Mouse (Mus musculus) left cerebral cortex, adult 9 months (tissue): ENCODE results near the gene Tssc4.

ENCODE experiments used
- DNase-seq, 2 experiments: peaks; one replicate each; pipeline ENCODE4 v3.0.0; 2022; ENCODE audit warnings: low spot score in 2 of 2

Gene Tssc4

GRCm38 (mm10) chr7:143068882-143069591 lies at the start of gene Tssc4:
Gene Tssc4 (plus strand): TSS chr7:143069249.
- DNase-seq = peak; percentile 99

GRCm38 (mm10) chr7:143020040-143020439 lies 49.0 kb upstream of the Tssc4 start:
- no peak for DNase-seq

DNA sequence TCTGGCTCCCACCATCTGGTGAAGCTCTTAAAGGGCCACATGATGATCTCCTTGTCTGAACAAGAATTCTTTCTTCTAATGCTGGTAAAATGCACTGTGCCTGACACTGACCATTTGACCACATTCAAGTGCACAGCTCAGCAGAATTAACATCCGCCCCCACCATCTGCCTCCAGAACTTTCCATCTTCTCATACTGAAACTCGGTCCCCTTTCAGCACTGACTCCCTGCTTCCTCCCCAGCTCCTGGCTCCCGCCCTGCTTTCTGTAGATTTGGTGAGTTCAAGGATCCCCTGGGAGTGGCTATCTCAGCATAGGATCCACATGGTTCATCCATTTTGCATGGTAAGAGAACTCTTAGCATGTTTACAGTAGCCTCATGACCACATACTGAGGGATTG lies 48.3 kb upstream of the Tssc4 start:
- no peak for DNase-seq

DNA sequence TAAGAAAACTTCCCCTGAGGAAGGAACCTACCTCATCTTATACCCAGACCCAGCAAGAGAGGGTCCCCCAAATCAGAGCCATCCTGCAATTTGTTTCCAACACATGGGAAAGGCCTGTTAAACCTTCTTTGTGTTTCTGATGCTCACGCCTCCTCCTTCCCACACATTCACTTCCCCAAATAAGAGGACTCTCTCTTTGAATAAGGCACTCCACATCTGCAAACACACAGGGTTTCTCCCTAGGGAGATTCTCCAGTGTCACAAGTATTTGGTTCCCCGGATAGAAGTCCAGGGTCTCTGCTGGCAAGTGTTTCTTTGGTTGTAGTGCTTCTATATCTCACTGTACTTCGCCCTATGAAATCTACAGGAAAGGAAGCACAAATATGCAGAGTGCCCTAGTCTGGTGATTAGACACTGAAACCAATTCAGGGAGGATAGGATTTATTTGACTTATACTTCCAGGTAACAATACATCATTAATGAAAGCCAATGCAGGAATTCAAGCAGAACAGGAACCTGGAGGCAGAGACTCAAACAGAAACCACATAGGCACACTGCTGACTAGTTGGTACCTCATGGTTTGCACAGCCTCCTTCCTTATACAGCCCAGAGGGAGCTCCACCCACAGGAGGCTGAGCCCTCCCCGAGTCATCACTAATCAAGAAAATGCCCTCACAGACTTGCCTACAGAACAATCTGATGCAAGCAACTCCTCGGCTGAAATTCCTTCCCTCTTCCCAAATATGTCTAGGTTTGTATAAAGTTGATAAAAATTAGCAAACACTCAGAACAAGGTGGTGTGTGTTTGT lies 47.5 kb upstream of the Tssc4 start:
- no peak for DNase-seq

GRCm38 (mm10) chr7:143023499-143023898 lies 45.5 kb upstream of the Tssc4 start:
- no peak for DNase-seq

DNA sequence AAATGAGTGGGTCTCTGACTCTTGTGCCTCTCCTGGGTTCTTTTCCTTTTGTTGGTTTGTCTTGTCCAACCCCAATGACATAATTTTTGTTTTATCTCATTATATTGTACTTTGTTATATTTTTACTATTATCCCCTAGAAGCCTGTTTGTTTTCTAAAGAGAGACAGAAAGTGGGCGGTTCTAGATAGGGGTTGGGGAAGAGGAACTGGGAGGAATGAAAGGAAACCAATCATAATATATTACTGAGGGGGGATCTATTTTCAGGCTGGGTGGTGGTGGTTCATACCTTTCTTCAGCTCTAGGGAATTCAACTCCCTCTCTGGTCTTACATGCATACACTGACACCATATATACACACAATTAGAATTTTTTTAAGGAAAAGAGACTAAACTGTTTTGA lies 44.8 kb upstream of the Tssc4 start:
- DNase-seq = no peak

DNA sequence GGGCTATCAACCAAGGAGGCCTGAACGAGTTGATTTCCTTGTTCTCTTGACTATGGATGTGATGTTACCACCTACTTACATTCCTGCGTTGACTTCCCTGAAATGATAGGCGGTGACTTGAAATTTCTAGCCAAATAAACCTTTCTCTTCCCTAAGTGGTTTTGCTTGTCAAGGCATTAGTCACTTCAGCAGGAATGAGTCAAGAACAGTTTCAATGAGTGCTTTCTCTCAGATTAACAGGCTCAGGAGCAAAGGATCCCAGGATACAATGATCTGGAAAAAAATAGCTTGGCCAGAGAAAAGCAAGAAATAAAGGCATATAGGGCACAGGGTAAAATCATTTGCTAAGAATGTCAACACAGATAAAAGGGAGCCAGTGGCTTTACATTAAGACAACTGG lies 43.6 kb upstream of the Tssc4 start:
- DNase-seq = no peak

GRCm38 (mm10) chr7:143027196-143027595 lies 41.9 kb upstream of the Tssc4 start:
- DNase-seq = no peak

DNA sequence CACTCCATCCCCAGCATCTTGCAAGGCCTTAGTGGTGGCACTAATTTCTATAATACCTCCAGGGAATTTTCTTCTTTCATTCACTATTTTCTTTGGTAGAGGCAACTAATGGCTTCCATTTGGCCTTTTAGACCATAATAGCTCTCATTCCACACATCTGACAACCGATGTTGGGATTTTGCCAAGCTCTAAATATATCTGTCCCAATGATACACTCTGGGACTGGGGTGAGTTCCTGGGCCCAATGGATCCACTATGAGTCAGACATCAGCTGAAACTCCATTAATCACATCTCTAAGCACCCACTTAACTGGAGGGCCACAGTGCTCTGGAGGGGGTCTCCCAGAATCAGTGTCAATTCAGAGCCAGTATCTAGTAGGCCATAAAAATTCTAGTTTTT lies 37.2 kb upstream of the Tssc4 start:
- DNase-seq = no peak

DNA sequence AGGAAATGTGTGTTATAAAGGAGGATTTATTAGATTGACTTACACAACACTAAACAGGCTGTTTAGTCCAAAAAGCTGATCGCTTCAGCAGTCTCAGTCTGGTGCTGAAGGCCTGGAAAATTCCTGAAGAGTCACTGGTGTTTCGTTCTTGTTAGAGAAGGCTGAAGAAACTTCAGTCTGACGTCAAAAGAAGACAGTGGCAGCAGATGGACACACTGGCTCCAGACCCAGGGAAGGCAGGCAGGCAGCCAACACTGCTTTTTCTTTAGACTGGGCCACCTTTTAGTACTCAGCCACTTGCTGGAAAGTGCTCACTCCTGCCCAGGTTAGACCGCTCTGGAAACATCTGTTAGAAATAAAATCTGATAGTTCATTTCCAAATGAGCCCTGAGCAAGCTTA lies 35.5 kb upstream of the Tssc4 start:
- no peak for DNase-seq

DNA sequence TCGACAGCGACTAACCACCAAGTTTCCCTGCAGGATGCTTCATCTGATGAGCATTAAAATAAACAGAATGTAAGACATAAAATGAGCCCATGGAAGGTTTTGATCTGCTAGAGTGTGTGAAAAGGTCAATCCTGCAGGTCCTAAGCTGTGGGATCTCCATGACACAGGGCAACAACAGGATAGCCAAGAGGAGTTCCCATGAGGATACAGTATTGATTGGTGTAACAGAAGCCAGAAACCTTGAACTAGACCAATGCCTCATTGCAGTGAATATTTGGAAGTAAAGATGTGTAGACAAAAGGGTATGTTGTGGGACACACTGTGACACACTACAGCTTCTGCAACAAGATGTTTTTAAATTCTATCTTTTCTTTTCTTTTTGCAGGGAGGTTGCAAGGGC lies 34.9 kb upstream of the Tssc4 start:
- no peak for DNase-seq

DNA sequence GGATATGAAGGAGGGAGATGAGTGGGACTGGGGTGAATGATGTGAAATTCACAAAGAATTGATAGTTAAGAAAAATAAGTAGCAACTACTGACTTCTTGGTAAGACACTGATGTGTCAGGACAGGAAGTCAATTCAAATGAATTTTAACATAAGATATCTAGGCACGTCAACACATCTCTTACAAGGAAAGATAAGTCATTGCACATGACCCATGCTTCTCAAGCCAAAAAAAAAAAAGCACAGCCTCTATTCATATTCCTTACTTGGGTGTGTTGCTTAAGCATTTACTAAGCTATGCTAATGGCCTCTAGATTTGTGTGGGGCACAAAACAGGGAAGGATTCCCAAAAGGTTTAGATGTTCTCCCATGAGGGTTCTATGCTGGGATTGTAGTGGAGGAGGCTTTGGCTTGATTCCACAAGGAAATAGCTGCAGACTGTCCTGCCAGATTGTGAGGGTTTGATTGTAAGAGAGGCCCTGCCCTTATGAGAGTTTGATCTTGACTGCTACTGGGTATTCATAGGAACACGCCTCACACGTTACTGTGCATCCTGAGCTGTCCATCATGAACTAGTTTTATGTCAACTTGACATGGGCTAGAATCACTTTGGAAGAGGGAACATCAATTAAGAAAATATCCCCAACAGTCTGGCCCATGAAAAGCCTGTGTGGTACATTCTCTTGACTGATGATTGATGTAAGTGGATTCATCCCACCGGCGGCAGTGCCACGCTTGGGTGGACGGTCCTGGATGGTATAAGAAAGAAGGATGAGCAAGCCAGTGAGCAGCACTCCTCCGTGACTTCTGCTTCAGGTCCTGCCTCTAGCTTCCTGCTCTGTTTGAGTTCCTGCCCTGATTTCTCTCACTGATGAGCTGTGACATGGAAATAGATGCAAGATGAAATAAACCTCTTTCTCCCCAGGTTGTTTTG lies 34.3 kb upstream of the Tssc4 start:
- DNase-seq = no peak

GRCm38 (mm10) chr7:143036787-143037186 lies 32.3 kb upstream of the Tssc4 start:
- no peak for DNase-seq

- no peak for DNase-seq
These were observed 31.7 kb upstream of the Tssc4 start for GRCm38 (mm10) chr7:143037306-143037705.

DNA sequence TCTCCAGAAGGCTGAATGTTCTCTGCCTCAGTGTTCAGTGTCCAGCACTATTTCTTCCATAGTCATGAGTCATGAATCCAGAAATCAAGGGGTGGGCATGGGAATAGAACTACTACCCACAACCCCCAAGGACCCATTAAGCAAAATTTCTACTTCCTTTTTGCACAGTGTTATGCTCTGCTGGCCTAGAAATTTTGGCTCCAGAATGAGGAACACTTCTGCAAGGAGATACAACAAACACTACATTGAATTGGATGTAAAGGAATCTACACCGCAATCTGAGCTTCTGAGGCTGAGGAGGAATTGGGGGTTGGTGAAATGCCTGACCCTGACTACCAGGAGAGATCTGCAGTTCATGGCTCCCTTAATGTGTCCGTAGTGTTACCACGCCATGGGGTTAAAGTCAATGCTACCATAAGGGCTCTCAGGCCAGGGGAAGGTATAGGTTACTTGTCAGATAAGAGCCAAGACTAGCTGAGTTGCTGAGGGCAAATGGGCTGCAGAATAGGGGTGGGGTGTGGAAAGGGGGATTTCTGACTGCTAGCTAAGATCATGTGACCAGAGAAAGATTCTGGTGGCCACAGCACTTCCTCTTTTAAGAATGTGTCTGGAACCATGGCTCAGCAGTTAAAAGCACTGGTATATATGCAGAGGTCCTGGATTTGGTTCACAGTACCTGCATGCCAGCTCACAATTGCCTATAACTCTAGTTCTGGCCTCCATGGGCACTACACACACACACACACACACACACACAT lies 30.7 kb upstream of the Tssc4 start:
- DNase-seq = no peak

GRCm38 (mm10) chr7:143040561-143040960 lies 28.5 kb upstream of the Tssc4 start:
- no peak for DNase-seq

DNA sequence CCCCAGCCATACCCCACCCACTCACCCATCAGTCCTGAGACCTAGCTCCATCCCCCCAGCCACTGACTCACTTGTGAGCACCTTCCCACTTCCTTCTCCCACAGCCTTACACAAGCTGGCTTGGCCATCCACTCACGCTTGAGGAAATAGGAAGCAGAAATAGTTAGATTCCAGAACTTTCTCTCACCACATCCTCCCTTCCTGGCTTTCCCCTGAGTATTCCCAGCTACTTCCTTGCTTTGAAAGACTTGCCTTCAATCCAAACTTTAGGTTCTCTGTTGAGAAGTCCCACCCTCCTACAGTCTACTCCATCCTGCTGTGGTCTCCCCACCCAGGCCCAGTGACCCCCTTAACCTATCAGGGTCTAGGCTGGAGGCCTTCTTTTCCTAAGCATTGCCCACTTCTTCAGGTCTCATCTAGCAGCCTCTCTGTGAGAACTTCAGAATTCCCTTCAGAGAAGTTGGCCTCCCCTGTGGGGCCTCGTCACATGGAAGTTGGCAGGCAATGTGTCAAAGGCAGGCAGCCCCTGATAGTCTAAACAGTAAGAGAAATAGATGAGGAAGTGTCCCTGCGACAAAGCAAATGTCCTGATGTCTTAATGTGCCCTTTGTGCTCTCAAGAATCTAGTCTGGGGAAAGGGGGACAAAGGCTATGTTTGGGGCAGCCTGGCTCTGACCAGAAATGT lies 27.8 kb upstream of the Tssc4 start:
- DNase-seq = no peak

GRCm38 (mm10) chr7:143042089-143042488 lies 27.0 kb upstream of the Tssc4 start:
- no peak for DNase-seq

- no peak for DNase-seq
These were observed 26.1 kb upstream of the Tssc4 start for GRCm38 (mm10) chr7:143042897-143043300.

- no peak for DNase-seq
These were observed 24.8 kb upstream of the Tssc4 start for GRCm38 (mm10) chr7:143044049-143044825.
